Mouse (Mus musculus) liver, embryonic 12.5 days (tissue): ENCODE measurements around the gene Sh2d3c. TPM values are rescaled to one million over a fixed set of nuclear protein-coding genes. Genes with fewer than 3 reads are reported as not detected.

Experiments used
- ATAC-seq: fragments of 200-750 bp; cut with Nextera tagmentation; 2 replicates; pipeline ENCODE4 v1.8.0; 2017; ENCODE audit warnings: moderate number of reproducible peaks, mild to moderate bottlenecking, moderate library complexity
- H3K27ac ChIP-seq: fragments of 300-500 bp; sonication (generic); 2 replicates; pipeline ENCODE4 v1.5.1; 2016; ENCODE audit warnings: mild to moderate bottlenecking
- H3K27me3 ChIP-seq: fragments of 300-500 bp; sonication (generic); replicated peaks from 2 replicates; pipeline ENCODE4 v1.6.1; 2016; ENCODE audit warnings: mild to moderate bottlenecking, moderate library complexity
- H3K36me3 ChIP-seq: fragments of 300-500 bp; sonication (generic); 2 replicates; pipeline ENCODE4 v1.6.1; 2016; ENCODE audit warnings: mild to moderate bottlenecking, moderate library complexity
- H3K4me1 ChIP-seq: fragments of 300-500 bp; sonication (generic); 2 replicates; pipeline ENCODE4 v1.6.1; 2016
- H3K4me2 ChIP-seq: fragments of 300-500 bp; sonication (generic); 2 replicates; pipeline ENCODE4 v1.6.1; 2016; ENCODE audit warnings: mild to moderate bottlenecking, moderate library complexity
- H3K4me3 ChIP-seq: fragments of 300-500 bp; sonication (generic); 2 replicates; pipeline ENCODE4 v1.5.1; 2016; ENCODE audit warnings: mild to moderate bottlenecking, moderate library complexity
- H3K9ac ChIP-seq: fragments of 300-500 bp; sonication (generic); 2 replicates; pipeline ENCODE4 v1.6.1; 2016; ENCODE audit warnings: mild to moderate bottlenecking, moderate library complexity
- H3K9me3 ChIP-seq: fragments of 300-500 bp; sonication (generic); replicated peaks from 2 replicates; pipeline ENCODE4 v1.6.1; 2016; ENCODE audit warnings: mild to moderate bottlenecking, moderate library complexity
- WGBS: fragments of 180-500 bp; shearing (Covaris S2); methylation state at CpG from one replicate; pipeline ENCODE4 v1.1.7; 2016; ENCODE audit not compliant: insufficient replicate concordance; 5-methylcytosine and 5-hydroxymethylcytosine counted together
- polyA plus RNA-seq: library from polyadenylated mRNA; unstranded; fragments of >200 nt; fragmentation: Nextera tagmentation; extraction: Ambion mirVana; gene quantifications from 2 replicates; pipeline ENCODE4 v1.2.1, GENCODE M21; 2016

Gene Sh2d3c
- polyA plus RNA-seq, 1 experiment from 2014 or later, result 10.1 TPM

GRCm38 (mm10) chr2:32767241-32767640 is 46.4 kb downstream of the Sh2d3c start:
- Histone ChIP-seq H3K4me2 (no peak overlapping the region), H3K27ac (no peak overlapping the region), H3K4me3 (no peak overlapping the region), H3K9me3 (no peaks in the 10 kb centered on the region), H3K4me1 (peaks cover 53% of the 10 kb centered on the region), H3K27me3 (no peaks in the 10 kb centered on the region), H3K36me3 (peaks cover 13% of the 10 kb centered on the region; the same call in 1 of the 2 replicates), H3K9ac (no peak overlapping the region)
- 66% methylated on average over 12 of the region's 12 CpGs for WGBS
- no peak for ATAC-seq

GRCm38 (mm10) chr2:32768661-32769285 is 47.9 kb downstream of the Sh2d3c start:
- Histone ChIP-seq H3K4me1 (peaks cover 56% of the 10 kb centered on the region), H3K9ac (no peak overlapping the region), H3K9me3 (no peaks in the 10 kb centered on the region), H3K27me3 (no peaks in the 10 kb centered on the region; the same call in 1 of the 2 replicates), H3K27ac (peak overlapping the region; percentile 73), H3K4me3 (no peak overlapping the region), H3K4me2 (peak overlapping the region; percentile 40), H3K36me3 (0 out of 2 replicates have a peak, but pooled peaks cover 2% of the 10 kb centered on the region)
- 30% methylated on average over 19 of the region's 19 CpGs for WGBS
- peak; percentile 83 for ATAC-seq

- Histone ChIP-seq H3K36me3 (0 out of 2 replicates have a peak, but pooled peaks cover 2% of the 10 kb centered on the region), H3K27me3 (no peaks in the 10 kb centered on the region; the same call in 1 of the 2 replicates), H3K9me3 (no peaks in the 10 kb centered on the region), H3K4me3 (no peak overlapping the region), H3K9ac (no peak overlapping the region), H3K4me2 (peak overlapping the region; percentile 40; the same call in 1 of the 2 replicates), H3K27ac (peak overlapping the region; percentile 73; the same call in 1 of the 2 replicates), H3K4me1 (peaks cover 56% of the 10 kb centered on the region)
- WGBS, result 79% methylated on average over 5 of the region's 5 CpGs
- ATAC-seq, result no peak
These were observed 48.7 kb downstream of the Sh2d3c start for GRCm38 (mm10) chr2:32769327-32770085.

- Histone ChIP-seq H3K36me3 (no peaks in the 10 kb centered on the region), H3K9me3 (no peaks in the 10 kb centered on the region), H3K4me2 (peak overlapping the region; percentile 22), H3K27ac (no peak overlapping the region), H3K4me3 (no peak overlapping the region), H3K27me3 (no peaks in the 10 kb centered on the region; the same call in 1 of the 2 replicates), H3K9ac (no peak overlapping the region), H3K4me1 (peaks cover 71% of the 10 kb centered on the region)
- WGBS, result 20% methylated on average over 12 of the region's 12 CpGs
- ATAC-seq, result no peak
These were observed 51.0 kb downstream of the Sh2d3c start for GRCm38 (mm10) chr2:32771886-32772285.

- WGBS, result 77% methylated on average over 8 of the region's 8 CpGs
- Histone ChIP-seq H3K36me3 (no peaks in the 10 kb centered on the region; the same call in 1 of the 2 replicates), H3K27me3 (no peaks in the 10 kb centered on the region; the same call in 1 of the 2 replicates), H3K4me1 (peaks cover 62% of the 10 kb centered on the region), H3K4me2 (no peak overlapping the region), H3K9me3 (no peaks in the 10 kb centered on the region), H3K9ac (no peak overlapping the region), H3K27ac (no peak overlapping the region), H3K4me3 (no peak overlapping the region)
- no peak for ATAC-seq
These were observed 51.9 kb downstream of the Sh2d3c start for GRCm38 (mm10) chr2:32772626-32773279.

GRCm38 (mm10) chr2:32775359-32776074 is 54.7 kb downstream of the Sh2d3c start, which contains the start of the genes Ttc16 and Ptrh1:
Ttc16 (minus strand) TSS chr2:32775633.
Ptrh1 (plus strand) TSS chr2:32775786.
- Histone ChIP-seq H3K4me3 (peak within 1 kb of the TSS; percentile 71), H3K9me3 (no peaks in the 10 kb centered on the region), H3K4me2 (peak within 1 kb of the TSS; percentile 93), H3K27me3 (no peaks in the 10 kb centered on the region; the same call in 1 of the 2 replicates), H3K4me1 (peaks cover 38% of the 10 kb centered on the region), H3K27ac (0 out of 2 replicates have a peak within 1 kb of the TSS, but pooled peaks have one; percentile 45), H3K9ac (peak within 1 kb of the TSS; percentile 67), H3K36me3 (no peaks in the 10 kb centered on the region; the same call in 1 of the 2 replicates)
- under 1% methylated on average over 46 of the region's 46 CpGs for WGBS
- peak; percentile 95 for ATAC-seq

- peak overlapping the region; percentile 71 for H3K4me3 ChIP-seq
- H3K27ac ChIP-seq, result no peak overlapping the region
- no peaks in the 10 kb centered on the region; the same call in 1 of the 2 replicates for H3K27me3 ChIP-seq
- peak overlapping the region; percentile 67 for H3K9ac ChIP-seq
- H3K4me2 ChIP-seq, result peak overlapping the region; percentile 93
- peaks cover 33% of the 10 kb centered on the region for H3K4me1 ChIP-seq
- no peaks in the 10 kb centered on the region for H3K9me3 ChIP-seq
- 33% methylated on average over 22 of the region's 22 CpGs for WGBS
- no peaks in the 10 kb centered on the region; the same call in 1 of the 2 replicates for H3K36me3 ChIP-seq
- no peak for ATAC-seq
These were observed 55.3 kb downstream of the Sh2d3c start for GRCm38 (mm10) chr2:32776192-32776591.

- no peak for ATAC-seq
- Histone ChIP-seq H3K4me1 (peaks cover 24% of the 10 kb centered on the region), H3K27ac (no peak overlapping the region), H3K4me2 (no peak overlapping the region), H3K4me3 (no peak overlapping the region), H3K36me3 (no peaks in the 10 kb centered on the region; the same call in 1 of the 2 replicates), H3K27me3 (no peaks in the 10 kb centered on the region; the same call in 1 of the 2 replicates), H3K9me3 (no peaks in the 10 kb centered on the region), H3K9ac (no peak overlapping the region)
- WGBS, result 78% methylated on average over 6 of the region's 6 CpGs
These were observed 57.2 kb downstream of the Sh2d3c start for GRCm38 (mm10) chr2:32778081-32778480.

- no peaks in the 10 kb centered on the region for H3K27me3 ChIP-seq
- no peaks in the 10 kb centered on the region; the same call in 1 of the 2 replicates for H3K36me3 ChIP-seq
- no peak overlapping the region for H3K4me2 ChIP-seq
- H3K27ac ChIP-seq, result no peak overlapping the region
- no peak for ATAC-seq
- no peaks in the 10 kb centered on the region for H3K9me3 ChIP-seq
- no peak overlapping the region for H3K4me3 ChIP-seq
- no peak overlapping the region for H3K9ac ChIP-seq
- H3K4me1 ChIP-seq, result peaks cover 24% of the 10 kb centered on the region
- 21% methylated on average over 8 of the region's 8 CpGs for WGBS
These were observed 58.3 kb downstream of the Sh2d3c start for GRCm38 (mm10) chr2:32779131-32779530.

GRCm38 (mm10) chr2:32779714-32780113 is 58.9 kb downstream of the Sh2d3c start:
- Histone ChIP-seq H3K9ac (no peak overlapping the region), H3K9me3 (no peaks in the 10 kb centered on the region), H3K4me1 (peaks cover 22% of the 10 kb centered on the region), H3K27ac (no peak overlapping the region), H3K27me3 (no peaks in the 10 kb centered on the region), H3K36me3 (no peaks in the 10 kb centered on the region; the same call in 1 of the 2 replicates), H3K4me3 (no peak overlapping the region), H3K4me2 (no peak overlapping the region)
- ATAC-seq, result no peak
- WGBS, result 75% methylated on average over 6 of the region's 6 CpGs

- ATAC-seq, result no peak
- Histone ChIP-seq H3K36me3 (no peaks in the 10 kb centered on the region; the same call in 1 of the 2 replicates), H3K27ac (no peak overlapping the region), H3K4me3 (no peak overlapping the region), H3K9me3 (no peaks in the 10 kb centered on the region), H3K27me3 (no peaks in the 10 kb centered on the region), H3K4me1 (peaks cover 5% of the 10 kb centered on the region; the same call in 1 of the 2 replicates), H3K4me2 (no peak overlapping the region), H3K9ac (no peak overlapping the region)
- WGBS, result 57% methylated on average over 6 of the region's 6 CpGs
These were observed 60.9 kb downstream of the Sh2d3c start for GRCm38 (mm10) chr2:32781710-32782109.
